Mouse (Mus musculus): ENCODE data around the gene Nova1. TPM values are rescaled to one million over a fixed set of nuclear protein-coding genes. Genes with fewer than 3 reads are reported as not detected.

Gene Nova1
- polyA plus RNA-seq (2012) = not detected in 2 replicates

GRCm38 (mm10) chr12:46818856-46819347 is at the start of gene Nova1:
Gene Nova1 (minus strand): TSS chr12:46818929.

